ENCODE assay signal across 10 mouse cellular contexts in genomic region chr1:135690784-135691416, GRCm38 (mm10). TPM values are rescaled to one million over a fixed set of nuclear protein-coding genes. Genes with fewer than 3 reads are reported as not detected.
DNase-seq lines count a peak whose midpoint lies in the region; ATAC-seq and TF ChIP-seq lines count a peak whose summit lies in the region.
"Had no signal": no experiment of that assay in that cellular context is flagged by ENCODE, and none has a peak within 500 bp of the region (broad histone marks: within the 10 kb centered on the region; RNA-seq: fewer than 3 reads in every experiment).

No protein-coding gene starts in this region.

- no peaks in the 10 kb centered on the region for H3K9me3 ChIP-seq in heart, embryonic 15.5 days (replicated peaks)
- no peaks in the 10 kb centered on the region for H3K9me3 ChIP-seq in liver, embryonic 15.5 days (replicated peaks)
- H3K9me3 ChIP-seq in midbrain, embryonic 13.5 days: no peaks in the 10 kb centered on the region

- H3K27ac ChIP-seq in heart, adult 2 months: peak overlapping the region; percentile 71
- peak overlapping the region; percentile 43 for H3K27ac ChIP-seq in heart, embryonic 15.5 days
- H3K27ac ChIP-seq in liver, embryonic 15.5 days (replicated peaks): no peak overlapping the region
- no peak overlapping the region for H3K27ac ChIP-seq in midbrain, embryonic 13.5 days

- 0 out of 2 replicates have a peak overlapping the region, but pooled peaks have one; percentile 19 for H3K9ac ChIP-seq in heart, adult 2 months (ENCODE audit: low read depth, low read length)
- H3K9ac ChIP-seq in heart, embryonic 15.5 days: no peak overlapping the region
- H3K9ac ChIP-seq in liver, embryonic 15.5 days: no peak overlapping the region
- no peak overlapping the region for H3K9ac ChIP-seq in midbrain, embryonic 13.5 days (replicated peaks)

- intact Hi-C loops in heart, adult 2 months (cut with DNase I): no loop called here
- intact Hi-C loops in heart, postnatal 25 days (cut with DNase I): no loop called here

- H3K4me2 ChIP-seq in heart, embryonic 15.5 days: peak overlapping the region; percentile 26; the same call in 1 of the 2 replicates
- H3K4me2 ChIP-seq in liver, embryonic 15.5 days: peak overlapping the region; percentile 41; the same call in 1 of the 2 replicates
- no peak overlapping the region for H3K4me2 ChIP-seq in midbrain, embryonic 13.5 days (replicated peaks)

- no peak overlapping the region for H3K4me3 ChIP-seq in heart, adult 2 months
- H3K4me3 ChIP-seq in heart, embryonic 15.5 days: no peak overlapping the region
- no peak overlapping the region for H3K4me3 ChIP-seq in liver, embryonic 15.5 days (replicated peaks)
- H3K4me3 ChIP-seq in midbrain, embryonic 13.5 days (replicated peaks): no peak overlapping the region

- ATAC-seq in heart, embryonic 15.5 days (replicated peaks; ENCODE audit: insufficient number of reproducible peaks, insufficient read depth, low FRiP score, low read depth): no peak
- no peak for ATAC-seq in liver, embryonic 15.5 days (ENCODE audit: insufficient read depth)
- no peak for ATAC-seq in midbrain, embryonic 13.5 days
- ATAC-seq: CD4-positive, CD25-positive, alpha-beta regulatory T cell, adult 4 months had no signal

- no peaks in the 10 kb centered on the region for H3K36me3 ChIP-seq in heart, adult 2 months (ENCODE audit: control insufficient read depth, insufficient read depth, low read length)
- H3K36me3 ChIP-seq in heart, embryonic 15.5 days: no peaks in the 10 kb centered on the region
- no peaks in the 10 kb centered on the region for H3K36me3 ChIP-seq in liver, embryonic 15.5 days (replicated peaks)
- H3K36me3 ChIP-seq in midbrain, embryonic 13.5 days: no peaks in the 10 kb centered on the region

- H3K4me1 ChIP-seq in heart, adult 2 months (ENCODE audit: control insufficient read depth, insufficient read depth, low read length): peaks cover 14% of the 10 kb centered on the region
- H3K4me1 ChIP-seq in heart, embryonic 15.5 days (replicated peaks): peaks cover 39% of the 10 kb centered on the region
- H3K4me1 ChIP-seq in liver, embryonic 15.5 days (replicated peaks): peaks cover 34% of the 10 kb centered on the region
- H3K4me1 ChIP-seq in midbrain, embryonic 13.5 days (replicated peaks): peaks cover 26% of the 10 kb centered on the region

- TF ChIP-seq POLR2A in heart, adult 2 months (IDR thresholded peaks at IDR 0.05; ENCODE audit: insufficient read depth, low read depth, low read length): no peak

- no peaks in the 10 kb centered on the region for H3K79me2 ChIP-seq in heart, adult 2 months (replicated peaks; ENCODE audit: control insufficient read depth, insufficient read depth, low read length)

- no peak for TF ChIP-seq CTCF in heart, adult 2 months (IDR thresholded peaks at IDR 0.05)

- WGBS in heart, adult 2 months: 60% methylated on average over 6 of the region's 6 CpGs
- WGBS in heart, embryonic 15.5 days: 63% methylated on average over 6 of the region's 6 CpGs
- 40% methylated on average over 6 of the region's 6 CpGs for WGBS in liver, embryonic 15.5 days (ENCODE audit: insufficient replicate concordance)
- 76% methylated on average over 6 of the region's 6 CpGs for WGBS in midbrain, embryonic 13.5 days

- no peaks in the 10 kb centered on the region for H3K27me3 ChIP-seq in heart, adult 2 months (ENCODE audit: control insufficient read depth, insufficient read depth, low read length)
- H3K27me3 ChIP-seq in heart, embryonic 15.5 days: no peaks in the 10 kb centered on the region
- H3K27me3 ChIP-seq in liver, embryonic 15.5 days: peaks cover 47% of the 10 kb centered on the region
- peaks cover 22% of the 10 kb centered on the region for H3K27me3 ChIP-seq in midbrain, embryonic 13.5 days

- peak; percentile 41 to 47 for DNase-seq in heart, adult 2 months
- no peak for DNase-seq in heart, postnatal 25 days (ENCODE audit: low spot score)
- peak; percentile 56 for DNase-seq in 3T3-L1 (ENCODE audit: low read depth, low spot score)
- no peak for DNase-seq in urinary bladder, adult 2 months (ENCODE audit: low spot score)
- no peak for DNase-seq in ovary, adult 18-20 months (ENCODE audit: low spot score)
- DNase-seq: right cerebral cortex, adult 18-20 months had no signal

- TF ChIP-seq EP300 in heart, adult 2 months (IDR thresholded peaks at IDR 0.05; ENCODE audit: insufficient read depth, low read depth, low read length): no peak

RNA-seq across cellular contexts. Expression of gene Csrp1, which starts 29.0 kb away (rescaled TPM):
- 10 to 100 TPM; 50.1 to 50.5 TPM for total RNA-seq in heart, adult 2 months (2021)
- polyA plus RNA-seq in heart, adult 2 months (2012; rRNA removed): 99.2 and 128 TPM in 2 replicates
- total RNA-seq in heart, postnatal 25 days (2021): 10 to 100 TPM; 48.0 to 56.7 TPM
- polyA plus RNA-seq in heart, embryonic 15.5 days (2015; fragmentation: Nextera tagmentation; extraction: Ambion mirVana): 149 and 169 TPM in 2 replicates
- 32.7 and 33.8 TPM in 2 replicates for polyA plus RNA-seq in liver, embryonic 15.5 days (2015; fragmentation: Nextera tagmentation; extraction: Ambion mirVana)
- 13.9 and 16.0 TPM in 2 replicates for polyA plus RNA-seq in midbrain, embryonic 13.5 days (2015; fragmentation: Nextera tagmentation; extraction: Ambion mirVana)
- 3,856 and 5,107 TPM in 2 replicates for polyA plus RNA-seq in urinary bladder, adult 2 months (2012; rRNA removed)

Comparison
In these comparisons a context has a peak if more than half of its experiments do, and no peak if none do; other contexts are left out.
1. DNase-seq: peak in heart, adult 2 months (2 of 2) and 3T3-L1 (single experiment); none in heart, postnatal 25 days (single experiment), urinary bladder, adult 2 months (single experiment) and ovary, adult 18-20 months (single experiment).
2. H3K27ac ChIP-seq: peak in heart, adult 2 months (single experiment) and heart, embryonic 15.5 days (single experiment); none in liver, embryonic 15.5 days (single experiment) and midbrain, embryonic 13.5 days (single experiment).
3. RNA of gene Csrp1, which starts 29.0 kb away (polyA plus RNA-seq): 3,856 to 5,107 TPM in urinary bladder, adult 2 months; 149 to 169 TPM in heart, embryonic 15.5 days, 99.2 to 128 TPM in heart, adult 2 months, 32.7 to 33.8 TPM in liver, embryonic 15.5 days and 13.9 to 16.0 TPM in midbrain, embryonic 13.5 days; every median in the first group is over 10 times any median in the second.